Mouse (Mus musculus) ES-E14 (cell line): Measurements from ENCODE around the gene Elmo1. TPM values are rescaled to one million over a fixed set of nuclear protein-coding genes. Genes with fewer than 3 reads are reported as not detected.

Experiments
- DNase-seq: peaks from one replicate; pipeline ENCODE4 v3.0.0-alpha.2; 2013; ENCODE audit warnings: low read depth, low spot score
- H3K27ac ChIP-seq: 2 replicates; pipeline ENCODE4 v1.5.1; 2012; ENCODE audit warnings: low read depth, mild to moderate bottlenecking, low read length, moderate library complexity, mixed read lengths; ENCODE audit not compliant: poor library complexity, insufficient read depth, severe bottlenecking
- H3K36me3 ChIP-seq: 2 replicates; pipeline ENCODE4 v1.6.1; 2012; ENCODE audit warnings: mild to moderate bottlenecking, low read length, moderate library complexity, mixed read lengths; ENCODE audit not compliant: control insufficient read depth, poor library complexity, insufficient read depth, severe bottlenecking
- H3K4me1 ChIP-seq, 2 experiments: fragments of 150-350 bp in 1 of 2; sonication (generic) in 1 of 2; 2 replicates each; pipeline ENCODE4 v1.6.1; 2012; ENCODE audit warnings: low read length in 2 of 2, mild to moderate bottlenecking in 1 of 2, mixed read lengths in 1 of 2; ENCODE audit not compliant: control insufficient read depth in 2 of 2, insufficient read depth in 2 of 2, poor library complexity in 1 of 2
- H3K4me3 ChIP-seq, 2 experiments: fragments of 150-350 bp in 1 of 2; sonication (generic) in 1 of 2; 2 replicates each; pipeline ENCODE4 v1.5.1; 2012; ENCODE audit warnings: low read length in 2 of 2, low read depth in 1 of 2, mild to moderate bottlenecking in 1 of 2, mixed read lengths in 1 of 2; ENCODE audit not compliant: insufficient read depth in 1 of 2, poor library complexity in 1 of 2, severe bottlenecking in 1 of 2
- H3K9ac ChIP-seq: 2 replicates; pipeline ENCODE4 v1.6.1; 2012; ENCODE audit warnings: low read depth, mild to moderate bottlenecking, low read length, mixed read lengths; ENCODE audit not compliant: poor library complexity, insufficient read depth, severe bottlenecking
- H3K9me3 ChIP-seq: fragments of 150-350 bp; sonication (generic); 2 replicates; pipeline ENCODE4 v1.6.1; 2012; ENCODE audit warnings: low read depth, mild to moderate bottlenecking, low read length; ENCODE audit not compliant: control insufficient read depth, insufficient read depth
- CHD2 ChIP-seq: IDR thresholded peaks from 2 replicates; pipeline ENCODE4 v1.6.1; 2014; ENCODE audit warnings: mild to moderate bottlenecking, low read depth, low read length, inconsistent platforms
- HCFC1 ChIP-seq: IDR thresholded peaks from 2 replicates; pipeline ENCODE4 v1.6.1; 2012; ENCODE audit warnings: low read length, inconsistent platforms, borderline replicate concordance; ENCODE audit not compliant: insufficient read depth
- MAFK ChIP-seq: IDR thresholded peaks from 2 replicates; pipeline ENCODE4 v1.6.1; 2014; ENCODE audit warnings: mild to moderate bottlenecking, low read depth, low read length, inconsistent platforms; ENCODE audit not compliant: insufficient read depth
- ZC3H11A ChIP-seq: IDR thresholded peaks from 2 replicates; pipeline ENCODE4 v1.6.1; 2012; ENCODE audit warnings: low read depth, mild to moderate bottlenecking, inconsistent platforms, low read length, borderline replicate concordance
- ZNF384 ChIP-seq: IDR thresholded peaks from 2 replicates; pipeline ENCODE4 v1.6.1; 2012; ENCODE audit warnings: low read depth, low read length, inconsistent platforms
- in situ Hi-C, 2 experiments: fragments of 600-800 bp; cut with MboI; formaldehyde crosslinking; loops; one replicate each; pipeline ENCODE4 v1.15.1; 2025; ENCODE audit warnings: low sequenced_read_pairs in 2 of 2, inconsistent platforms in 1 of 2; ENCODE audit not compliant: unreplicated experiment in 2 of 2
- total RNA-seq: library from RNA; depleted of rRNA; stranded (reverse); fragments of 300-350 nt; gene quantifications from 2 replicates; pipeline ENCODE4 v1.2.3, GENCODE M21; 2012

Gene Elmo1
- total RNA-seq, 1 experiment, result 3.7 TPM

- Histone ChIP-seq H3K4me1 (no peaks in the 10 kb centered on the region), H3K9me3 (no peaks in the 10 kb centered on the region), H3K27ac (no peak overlapping the region), H3K9ac (no peak overlapping the region), H3K36me3 (no peaks in the 10 kb centered on the region), H3K4me3 (no peak overlapping the region)
- in situ Hi-C loops, result loop anchor here (10.0 to 25.0 kb wide), 3 partner anchors 171 to 821 kb away; partner anchors contain the start of genes Olfr1368 (in 1 of the 2) and Olfr263 (in 1 of the 2)
- DNase-seq, result no peak
- TF ChIP-seq CHD2 (no peak), MAFK (no peak), ZNF384 (no peak), ZC3H11A (no peak), HCFC1 (no peak)
These were observed 225.7 kb downstream of the Elmo1 start for GRCm38 (mm10) chr13:20316139-20316538.

- Histone ChIP-seq H3K9ac (no peak overlapping the region), H3K4me1 (no peaks in the 10 kb centered on the region), H3K27ac (no peak overlapping the region), H3K4me3 (no peak overlapping the region), H3K36me3 (no peaks in the 10 kb centered on the region), H3K9me3 (no peaks in the 10 kb centered on the region)
- DNase-seq, result no peak
- in situ Hi-C loops, result loop anchor here (10.0 to 25.0 kb wide), 3 partner anchors 169 to 819 kb away; partner anchors contain the start of genes Olfr1368 (in 1 of the 2) and Olfr263 (in 1 of the 2)
- TF ChIP-seq ZNF384 (no peak), HCFC1 (no peak), MAFK (no peak), ZC3H11A (no peak), CHD2 (no peak)
These were observed 228.3 kb downstream of the Elmo1 start for GRCm38 (mm10) chr13:20318615-20319219.

- H3K9me3 ChIP-seq, result no peaks in the 10 kb centered on the region
- H3K9ac ChIP-seq, result no peak overlapping the region
- no peak for DNase-seq
- no peaks in the 10 kb centered on the region for H3K4me1 ChIP-seq
- no peak overlapping the region for H3K4me3 ChIP-seq
- no peak overlapping the region for H3K27ac ChIP-seq
- TF ChIP-seq CHD2 (no peak), ZNF384 (no peak), ZC3H11A (no peak), MAFK (no peak), HCFC1 (no peak)
- no peaks in the 10 kb centered on the region for H3K36me3 ChIP-seq
- in situ Hi-C loops, result loop anchor here (25.0 kb wide), 2 partner anchors 167 to 817 kb away; partner anchors contain the start of genes Olfr1368 (in 1 of the 2) and Olfr263 (in 1 of the 2)
These were observed 229.8 kb downstream of the Elmo1 start for GRCm38 (mm10) chr13:20320232-20320631.

GRCm38 (mm10) chr13:20323478-20323877 lies 233.1 kb downstream of the Elmo1 start:
- no peaks in the 10 kb centered on the region for H3K4me1 ChIP-seq
- TF ChIP-seq MAFK (no peak), ZC3H11A (no peak), HCFC1 (no peak), ZNF384 (no peak), CHD2 (no peak)
- no peak for DNase-seq
- H3K4me3 ChIP-seq, result no peak overlapping the region
- H3K27ac ChIP-seq, result no peak overlapping the region
- no peaks in the 10 kb centered on the region for H3K36me3 ChIP-seq
- no peaks in the 10 kb centered on the region for H3K9me3 ChIP-seq
- in situ Hi-C loops, result loop anchor here (25.0 kb wide), 2 partner anchors 164 to 814 kb away; partner anchors contain the start of genes Olfr1368 (in 1 of the 2) and Olfr263 (in 1 of the 2)
- no peak overlapping the region for H3K9ac ChIP-seq

GRCm38 (mm10) chr13:20327064-20327463 lies 236.7 kb downstream of the Elmo1 start:
- in situ Hi-C loops, result no loop called here
- no peaks in the 10 kb centered on the region for H3K4me1 ChIP-seq
- H3K9ac ChIP-seq, result no peak overlapping the region
- DNase-seq, result no peak
- no peak overlapping the region for H3K27ac ChIP-seq
- no peak for TF ChIP-seq CHD2
- no peak for TF ChIP-seq MAFK
- TF ChIP-seq ZNF384, result no peak
- no peak for TF ChIP-seq HCFC1
- TF ChIP-seq ZC3H11A, result no peak
- H3K9me3 ChIP-seq, result no peaks in the 10 kb centered on the region
- no peaks in the 10 kb centered on the region for H3K36me3 ChIP-seq
- no peak overlapping the region for H3K4me3 ChIP-seq
